Mouse (Mus musculus): ENCODE measurements around the gene 1700017B05Rik. TPM values are rescaled to one million over a fixed set of nuclear protein-coding genes. Genes with fewer than 3 reads are reported as not detected.

Gene 1700017B05Rik
- polyA plus RNA-seq, 1 experiment from 2014 or later: 13.1 TPM

GRCm38 (mm10) chr9:57273805-57274494, 11.5 kb upstream of the 1700017B05Rik start:
- ATAC-seq (replicated peaks; ENCODE audit: low FRiP score, low read depth) (no peak), DNase-seq (ENCODE audit: low spot score) (peak; percentile 67)
- Histone ChIP-seq H3K27ac (no peak overlapping the region), H3K4me1 (replicated peaks; ENCODE audit: insufficient read depth, low read length) (peaks cover 9% of the 10 kb centered on the region), H3K9ac (ENCODE audit: low read depth, low read length) (no peak overlapping the region), H3K36me3 (ENCODE audit: insufficient read depth, low read length) (no peaks in the 10 kb centered on the region), H3K4me2 (ENCODE audit: low read length) (no peak overlapping the region), H3K9me3 (replicated peaks; ENCODE audit: low read length) (no peaks in the 10 kb centered on the region), H3K27me3 (ENCODE audit: insufficient read depth, low read length) (no peaks in the 10 kb centered on the region), H3K4me3 (replicated peaks; ENCODE audit: low read depth, low read length) (no peak overlapping the region)
- 32% methylated on average over 6 of the region's 6 CpGs for WGBS
- no peak for TF ChIP-seq CTCF (IDR thresholded peaks at IDR 0.05; ENCODE audit: low read depth)

DNA sequence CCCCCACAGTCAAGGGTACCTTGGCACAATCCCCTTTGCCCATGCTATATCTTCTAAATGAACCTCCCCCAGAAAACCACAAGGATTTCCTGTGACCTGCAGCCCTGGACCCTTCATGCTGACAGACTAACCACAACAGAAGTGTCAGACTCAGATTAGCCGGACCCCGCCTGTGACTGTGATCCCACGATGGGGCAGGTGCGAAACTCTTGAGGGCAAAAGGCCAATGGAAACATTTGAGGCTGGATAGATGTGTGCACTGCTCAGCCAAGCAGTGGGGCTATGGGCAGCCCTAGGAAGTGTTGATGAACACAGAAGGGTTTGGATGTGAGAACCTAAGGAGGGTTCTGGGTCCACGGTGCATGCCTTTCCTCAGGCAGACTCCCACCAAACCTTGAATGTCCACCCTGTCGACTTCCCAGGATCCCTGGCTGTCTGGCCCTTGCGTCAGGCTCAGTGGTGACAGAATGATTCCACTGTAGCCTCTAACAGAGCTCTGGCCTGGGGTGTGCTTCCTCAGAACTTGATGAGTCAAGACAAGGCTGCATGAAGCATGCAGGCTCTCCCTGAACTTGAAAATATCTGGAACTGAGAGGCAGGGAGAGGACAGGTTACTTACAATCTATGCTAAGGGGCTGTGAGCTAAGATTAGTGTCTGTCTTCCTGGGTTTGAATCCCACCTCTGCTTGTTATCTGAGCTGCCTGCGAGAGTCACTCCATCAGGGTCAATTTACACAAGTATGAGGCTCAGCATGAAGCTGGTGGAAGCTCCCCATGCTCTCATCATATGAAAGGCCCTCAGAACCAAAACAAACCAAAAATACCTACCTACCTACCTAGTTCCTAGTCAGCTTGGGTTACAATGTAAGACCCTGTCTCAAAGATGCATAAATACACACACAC, 10.7 kb upstream of the 1700017B05Rik start:
- no peak overlapping the region for H3K4me2 ChIP-seq (ENCODE audit: low read length)
- DNase-seq (ENCODE audit: low spot score) (no peak), ATAC-seq (replicated peaks; ENCODE audit: low FRiP score, low read depth) (no peak)
- TF ChIP-seq CTCF (IDR thresholded peaks at IDR 0.05; ENCODE audit: low read depth): no peak
- H3K4me3 ChIP-seq (replicated peaks; ENCODE audit: low read depth, low read length): no peak overlapping the region
- H3K27ac ChIP-seq: no peak overlapping the region
- H3K9me3 ChIP-seq (replicated peaks; ENCODE audit: low read length): no peaks in the 10 kb centered on the region
- H3K9ac ChIP-seq (ENCODE audit: low read depth, low read length): no peak overlapping the region
- H3K36me3 ChIP-seq (ENCODE audit: insufficient read depth, low read length): no peaks in the 10 kb centered on the region
- H3K27me3 ChIP-seq (ENCODE audit: insufficient read depth, low read length): no peaks in the 10 kb centered on the region
- WGBS: 65% methylated on average over 8 of the region's 8 CpGs
- peaks cover 9% of the 10 kb centered on the region; the same call in 1 of the 2 replicates for H3K4me1 ChIP-seq (replicated peaks; ENCODE audit: insufficient read depth, low read length)

DNA sequence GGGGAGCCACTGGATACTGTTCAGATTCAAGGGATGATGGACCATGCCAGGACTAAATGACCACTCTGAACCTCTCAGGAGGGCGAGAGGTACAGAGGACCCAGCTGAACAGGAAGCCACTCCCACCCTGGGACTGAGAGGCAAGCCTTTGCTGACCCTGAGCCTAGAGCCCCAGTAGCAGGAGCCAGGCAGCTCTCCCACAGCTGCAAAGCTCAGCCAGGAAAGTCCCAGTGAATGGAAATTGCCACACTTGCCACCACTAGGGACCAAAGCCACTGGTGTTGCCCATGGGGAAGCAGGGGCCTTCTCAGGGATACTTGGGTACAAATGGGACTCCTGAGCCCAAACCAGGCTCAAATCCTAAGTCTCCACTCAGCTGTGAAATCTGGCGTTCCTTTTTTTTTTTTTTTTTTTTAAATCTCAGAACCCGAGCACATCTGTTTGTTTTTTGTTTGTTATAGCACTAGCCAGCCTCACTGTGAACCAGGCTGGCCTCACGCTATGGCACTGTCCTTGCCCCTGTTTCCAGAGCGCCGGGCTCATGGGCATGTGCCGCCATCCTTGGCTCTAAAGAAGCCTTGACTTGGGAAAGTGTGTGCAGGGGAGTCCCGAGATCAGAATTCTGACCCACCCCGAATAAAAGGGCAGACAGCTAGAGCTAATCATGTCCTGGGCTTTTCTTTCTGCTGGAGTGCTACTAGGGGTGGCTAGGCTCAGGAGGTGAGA, 9.6 kb upstream of the 1700017B05Rik start:
- no peak overlapping the region for H3K4me2 ChIP-seq (ENCODE audit: low read length)

DNA sequence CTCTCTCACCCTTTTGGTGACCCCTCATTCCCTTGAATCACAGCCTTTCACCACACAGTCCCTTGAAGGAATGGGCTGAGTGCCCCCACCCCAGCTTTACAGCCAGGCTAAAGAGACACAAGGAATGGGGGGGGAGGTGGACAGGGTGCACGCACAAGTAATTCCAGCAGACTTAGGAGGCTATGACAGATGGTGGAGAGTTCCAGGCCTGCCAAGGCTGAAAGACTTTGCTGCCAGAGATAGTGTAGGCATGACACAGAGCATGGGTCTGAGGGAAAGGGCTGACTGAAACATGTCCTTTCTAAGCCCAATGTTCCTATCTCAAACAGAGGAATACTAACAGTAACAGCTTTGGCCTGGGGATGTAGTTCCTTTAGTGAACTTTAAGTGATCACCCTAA, 8.7 kb upstream of the 1700017B05Rik start:
- no peaks in the 10 kb centered on the region for H3K9me3 ChIP-seq (replicated peaks; ENCODE audit: low read length)
- no peak for TF ChIP-seq CTCF (IDR thresholded peaks at IDR 0.05; ENCODE audit: low read depth)
- H3K36me3 ChIP-seq (ENCODE audit: insufficient read depth, low read length): no peaks in the 10 kb centered on the region
- H3K4me2 ChIP-seq (ENCODE audit: low read length): no peak overlapping the region
- WGBS: 48% methylated on average over 1 of the region's 1 CpGs
- ATAC-seq (replicated peaks; ENCODE audit: low FRiP score, low read depth) (no peak), DNase-seq (ENCODE audit: low spot score) (no peak)
- peaks cover 9% of the 10 kb centered on the region; the same call in 1 of the 2 replicates for H3K4me1 ChIP-seq (replicated peaks; ENCODE audit: insufficient read depth, low read length)
- no peak overlapping the region for H3K4me3 ChIP-seq (replicated peaks; ENCODE audit: low read depth, low read length)
- H3K27ac ChIP-seq: no peak overlapping the region
- no peaks in the 10 kb centered on the region for H3K27me3 ChIP-seq (ENCODE audit: insufficient read depth, low read length)
- no peak overlapping the region for H3K9ac ChIP-seq (ENCODE audit: low read depth, low read length)

More for the DNA sequence above, 9.6 kb upstream of the 1700017B05Rik start:
- no peak overlapping the region for H3K4me3 ChIP-seq (replicated peaks; ENCODE audit: low read depth, low read length)
- no peaks in the 10 kb centered on the region for H3K36me3 ChIP-seq (ENCODE audit: insufficient read depth, low read length)
- ATAC-seq (replicated peaks; ENCODE audit: low FRiP score, low read depth) (no peak), DNase-seq (ENCODE audit: low spot score) (no peak)
- WGBS: 58% methylated on average over 9 of the region's 9 CpGs
- H3K27ac ChIP-seq: no peak overlapping the region
- H3K9ac ChIP-seq (ENCODE audit: low read depth, low read length): no peak overlapping the region
- H3K4me1 ChIP-seq (replicated peaks; ENCODE audit: insufficient read depth, low read length): peaks cover 9% of the 10 kb centered on the region; the same call in 1 of the 2 replicates
- TF ChIP-seq CTCF (IDR thresholded peaks at IDR 0.05; ENCODE audit: low read depth): no peak
- no peaks in the 10 kb centered on the region for H3K27me3 ChIP-seq (ENCODE audit: insufficient read depth, low read length)
- no peaks in the 10 kb centered on the region for H3K9me3 ChIP-seq (replicated peaks; ENCODE audit: low read length)

GRCm38 (mm10) chr9:57270399-57270798, 8.0 kb upstream of the 1700017B05Rik start:
- no peak overlapping the region for H3K9ac ChIP-seq (ENCODE audit: low read depth, low read length)
- 17% methylated on average over 8 of the region's 8 CpGs for WGBS
- no peaks in the 10 kb centered on the region for H3K27me3 ChIP-seq (ENCODE audit: insufficient read depth, low read length)
- peak; percentile 48 for DNase-seq (ENCODE audit: low spot score)
- no peaks in the 10 kb centered on the region for H3K9me3 ChIP-seq (replicated peaks; ENCODE audit: low read length)
- no peak overlapping the region for H3K27ac ChIP-seq
- H3K4me1 ChIP-seq (replicated peaks; ENCODE audit: insufficient read depth, low read length): peaks cover 9% of the 10 kb centered on the region
- no peaks in the 10 kb centered on the region for H3K36me3 ChIP-seq (ENCODE audit: insufficient read depth, low read length)
- no peak overlapping the region for H3K4me2 ChIP-seq (ENCODE audit: low read length)
- H3K4me3 ChIP-seq (replicated peaks; ENCODE audit: low read depth, low read length): no peak overlapping the region
- no peak for TF ChIP-seq CTCF (IDR thresholded peaks at IDR 0.05; ENCODE audit: low read depth)
- ATAC-seq (replicated peaks; ENCODE audit: low FRiP score, low read depth): no peak

GRCm38 (mm10) chr9:57269384-57269783, 7.0 kb upstream of the 1700017B05Rik start:
- no peaks in the 10 kb centered on the region for H3K27me3 ChIP-seq (ENCODE audit: insufficient read depth, low read length)
- no peak overlapping the region for H3K4me2 ChIP-seq (ENCODE audit: low read length)
- WGBS: 71% methylated on average over 1 of the region's 1 CpGs
- H3K4me3 ChIP-seq (replicated peaks; ENCODE audit: low read depth, low read length): no peak overlapping the region
- DNase-seq (ENCODE audit: low spot score) (no peak), ATAC-seq (replicated peaks; ENCODE audit: low FRiP score, low read depth) (no peak)
- peaks cover 9% of the 10 kb centered on the region for H3K4me1 ChIP-seq (replicated peaks; ENCODE audit: insufficient read depth, low read length)
- no peak overlapping the region for H3K9ac ChIP-seq (ENCODE audit: low read depth, low read length)
- H3K27ac ChIP-seq: no peak overlapping the region
- no peak for TF ChIP-seq CTCF (IDR thresholded peaks at IDR 0.05; ENCODE audit: low read depth)
- H3K9me3 ChIP-seq (replicated peaks; ENCODE audit: low read length): no peaks in the 10 kb centered on the region
- H3K36me3 ChIP-seq (ENCODE audit: insufficient read depth, low read length): no peaks in the 10 kb centered on the region

Measured in kidney, postnatal 0 days (tissue).